Mouse (Mus musculus) small intestine, adult 2 months (tissue): ENCODE measurements around the gene 4930518I15Rik. TPM values are rescaled to one million over a fixed set of nuclear protein-coding genes. Genes with fewer than 3 reads are reported as not detected.
A peak's percentile ranks its signal among the peaks of the same experiment; 100 is the strongest.

Experiments
- H3K27ac ChIP-seq: fragments of 200-500 bp; 2 replicates; pipeline ENCODE4 v1.5.1; 2012; ENCODE audit warnings: low read depth, low read length, control low read depth, inconsistent platforms; ENCODE audit not compliant: insufficient read depth
- H3K27me3 ChIP-seq: fragments of 200-500 bp; 2 replicates; pipeline ENCODE4 v1.6.1; 2012; ENCODE audit warnings: mild to moderate bottlenecking, moderate library complexity, low read length, inconsistent platforms; ENCODE audit not compliant: control insufficient read depth, insufficient read depth
- H3K36me3 ChIP-seq: fragments of 200-500 bp; 2 replicates; pipeline ENCODE4 v1.6.1; 2012; ENCODE audit warnings: mild to moderate bottlenecking, low read length, control low read depth, inconsistent platforms; ENCODE audit not compliant: control insufficient read depth, insufficient read depth
- H3K4me1 ChIP-seq: fragments of 200-500 bp; 2 replicates; pipeline ENCODE4 v1.6.1; 2012; ENCODE audit warnings: low read length, inconsistent platforms, mixed read lengths; ENCODE audit not compliant: control insufficient read depth, insufficient read depth, insufficient read length
- H3K4me3 ChIP-seq: fragments of 200-500 bp; 2 replicates; pipeline ENCODE4 v1.5.1; 2012; ENCODE audit warnings: low read depth, mild to moderate bottlenecking, control low read depth, inconsistent platforms, low read length, moderate library complexity
- CTCF ChIP-seq: fragments of 200-500 bp; IDR thresholded peaks from 2 replicates; pipeline ENCODE4 v1.5.1; 2012; ENCODE audit warnings: low read depth, mild to moderate bottlenecking, control low read depth, inconsistent platforms, low read length, moderate library complexity, mixed read lengths; ENCODE audit not compliant: insufficient replicate concordance, insufficient read length; ENCODE audit errors: extremely low read depth
- POLR2A ChIP-seq: fragments of 200-500 bp; IDR thresholded peaks from 2 replicates; pipeline ENCODE4 v1.6.1; 2012; ENCODE audit warnings: low read depth, mild to moderate bottlenecking, control low read depth, inconsistent platforms, low read length, moderate library complexity
- WGBS: fragments of 180-500 bp; shearing (Covaris S2); methylation state at CpG from one replicate; pipeline ENCODE4 v1.1.7; 2018; 5-methylcytosine and 5-hydroxymethylcytosine counted together
- polyA plus RNA-seq: library from polyadenylated mRNA; depleted of rRNA; stranded (reverse); fragments of >200 nt; gene quantifications from 2 replicates; pipeline ENCODE4 v1.2.3, GENCODE M21; 2012; rRNA removed

4930518I15Rik gene
- polyA plus RNA-seq, 1 experiment, result 0.37 TPM

DNA sequence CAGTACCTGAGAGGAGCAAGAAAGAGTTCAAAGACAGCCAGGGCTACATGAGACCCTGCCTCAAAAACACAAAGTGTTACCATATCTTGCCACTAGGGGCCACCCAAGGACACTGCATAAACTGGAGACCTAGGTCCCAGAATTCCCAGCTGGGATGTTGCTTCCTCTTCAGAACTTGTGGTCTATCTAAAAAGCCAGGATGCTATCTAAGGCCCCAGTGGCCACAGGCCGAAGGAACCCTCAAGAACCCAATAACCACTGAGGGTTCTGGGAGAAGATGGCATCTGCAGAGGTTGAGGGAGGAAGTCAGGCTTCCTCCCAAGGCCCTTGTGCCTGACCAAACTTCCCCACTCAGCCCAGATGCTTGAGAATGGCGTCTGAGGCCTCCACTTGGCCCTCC, 48.2 kb downstream of the 4930518I15Rik start:
- TF ChIP-seq POLR2A, result no peak
- peak; percentile 73; the same call in 1 of the 2 replicates for TF ChIP-seq CTCF
- H3K36me3 ChIP-seq, result no peaks in the 10 kb centered on the region
- 43% methylated on average over 2 of the region's 2 CpGs for WGBS
- H3K4me1 ChIP-seq, result no peaks in the 10 kb centered on the region
- H3K27ac ChIP-seq, result no peak overlapping the region
- H3K4me3 ChIP-seq, result no peak overlapping the region
- no peaks in the 10 kb centered on the region for H3K27me3 ChIP-seq

DNA sequence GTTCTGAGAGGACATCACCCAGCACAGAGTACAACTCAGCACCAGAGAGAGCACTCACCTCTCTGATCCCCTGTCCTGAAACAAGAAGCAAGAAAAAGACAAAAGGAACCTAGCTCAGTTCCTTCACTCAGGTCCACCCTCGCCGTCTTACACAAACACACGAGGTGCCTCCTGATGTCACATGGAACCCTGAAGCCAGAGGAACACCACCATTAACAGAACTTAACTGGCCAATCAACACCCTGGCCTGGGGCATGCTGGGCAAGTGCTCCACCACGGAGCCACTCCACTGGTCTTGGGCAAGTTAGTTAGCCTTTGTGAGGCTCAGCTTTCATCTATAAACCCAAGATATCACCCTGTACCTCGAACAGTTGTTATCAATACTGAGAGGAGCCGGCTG, 50.9 kb downstream of the 4930518I15Rik start:
- TF ChIP-seq CTCF, result no peak
- no peak for TF ChIP-seq POLR2A
- no peak overlapping the region for H3K4me3 ChIP-seq

More for the DNA sequence above, 50.9 kb downstream of the 4930518I15Rik start:
- Histone ChIP-seq H3K27me3 (no peaks in the 10 kb centered on the region), H3K27ac (no peak overlapping the region), H3K36me3 (no peaks in the 10 kb centered on the region), H3K4me1 (no peaks in the 10 kb centered on the region)
- WGBS, result 70% methylated on average over 6 of the region's 6 CpGs

Other genes starting within 250 kb of the 4930518I15Rik start
- gene Dlgap4, start 244.2 kb downstream of the 4930518I15Rik start, polyA plus RNA-seq, result 26.0 and 47.1 TPM in 2 replicates
- 391 and 410 TPM in 2 replicates for gene Myl9, start 82.5 kb downstream of the 4930518I15Rik start, polyA plus RNA-seq
- 1.5 and 2.0 TPM in 2 replicates for gene Tgif2, start 17.9 kb downstream of the 4930518I15Rik start, polyA plus RNA-seq
- gene Rab5if, start 5.2 kb upstream of the 4930518I15Rik start, polyA plus RNA-seq, result 105 and 148 TPM in 2 replicates
- 1.2 and 2.0 TPM in 2 replicates for gene Sla2, start 29.2 kb upstream of the 4930518I15Rik start, polyA plus RNA-seq
- 23.2 and 41.0 TPM in 2 replicates for gene Ndrg3, start 134.1 kb upstream of the 4930518I15Rik start, polyA plus RNA-seq
- 0.70 and 1.1 TPM in 2 replicates for gene Dsn1, start 149.2 kb upstream of the 4930518I15Rik start, polyA plus RNA-seq
- 4.6 and 6.3 TPM in 2 replicates for gene Soga1, start 221.3 kb upstream of the 4930518I15Rik start, polyA plus RNA-seq
- 8.8 and 12.4 TPM in 2 replicates for gene Tldc2, start 229.1 kb upstream of the 4930518I15Rik start, polyA plus RNA-seq